Mouse (Mus musculus) intestine, embryonic 14.5 days (tissue): ENCODE results near the gene Wipf1. TPM values are rescaled to one million over a fixed set of nuclear protein-coding genes. Genes with fewer than 3 reads are reported as not detected.

ENCODE experiments used
- ATAC-seq: fragments of 200-750 bp; cut with Nextera tagmentation; replicated peaks from 2 replicates; pipeline ENCODE4 v1.8.0; 2017; ENCODE audit warnings: low read depth, moderate number of reproducible peaks, moderate TSS enrichment, moderate library complexity; ENCODE audit not compliant: low FRiP score, low TSS enrichment
- DNase-seq: peaks from one replicate; pipeline ENCODE4 v3.0.0-alpha.2; 2018; ENCODE audit warnings: low spot score
- H3K27ac ChIP-seq: fragments of 300-500 bp; sonication (generic); 2 replicates; pipeline ENCODE4 v1.5.1; 2014; ENCODE audit warnings: low read depth, mild to moderate bottlenecking, control low read depth
- H3K27me3 ChIP-seq: fragments of 300-500 bp; sonication (generic); replicated peaks from 2 replicates; pipeline ENCODE4 v1.6.1; 2014; ENCODE audit warnings: low read length, control low read depth; ENCODE audit not compliant: control insufficient read depth, insufficient read depth
- H3K36me3 ChIP-seq: fragments of 300-500 bp; sonication (generic); 2 replicates; pipeline ENCODE4 v1.6.1; 2014; ENCODE audit warnings: low read length, control low read depth; ENCODE audit not compliant: control insufficient read depth, insufficient read depth
- H3K4me1 ChIP-seq: fragments of 300-500 bp; sonication (generic); replicated peaks from 2 replicates; pipeline ENCODE4 v1.6.1; 2014; ENCODE audit warnings: low read length, control low read depth, mixed read lengths; ENCODE audit not compliant: control insufficient read depth, insufficient read depth
- H3K4me2 ChIP-seq: fragments of 300-500 bp; sonication (generic); 2 replicates; pipeline ENCODE4 v1.6.1; 2014; ENCODE audit warnings: low read length
- H3K4me3 ChIP-seq: fragments of 300-500 bp; sonication (generic); 2 replicates; pipeline ENCODE4 v1.5.1; 2014; ENCODE audit warnings: low read depth, low read length, control low read depth, mixed read lengths
- H3K9ac ChIP-seq: fragments of 300-500 bp; sonication (generic); 2 replicates; pipeline ENCODE4 v1.6.1; 2014; ENCODE audit warnings: mild to moderate bottlenecking, low read length
- H3K9me3 ChIP-seq: fragments of 300-500 bp; sonication (generic); 2 replicates; pipeline ENCODE4 v1.6.1; 2016; ENCODE audit warnings: low read length, control low read depth; ENCODE audit not compliant: control insufficient read depth
- WGBS: fragments of 180-500 bp; shearing (Covaris S2); extraction: QIAGEN DNeasy Blood & Tissue Kit; methylation state at CpG from one replicate; pipeline ENCODE4 v1.1.7; 2014; 5-methylcytosine and 5-hydroxymethylcytosine counted together
- polyA plus RNA-seq: library from polyadenylated mRNA; unstranded; fragments of >200 nt; fragmentation: Nextera tagmentation; extraction: Ambion mirVana; gene quantifications from 2 replicates; pipeline ENCODE4 v1.2.1, GENCODE M21; 2014

The Wipf1 gene
- polyA plus RNA-seq: 13.6 and 14.4 TPM in 2 replicates

- Histone ChIP-seq H3K4me3 (peak within 1 kb of the TSS; percentile 91), H3K27ac (peak within 1 kb of the TSS; percentile 80), H3K9ac (peak within 1 kb of the TSS; percentile 94), H3K9me3 (no peaks in the 10 kb centered on the region), H3K4me1 (peaks cover 25% of the 10 kb centered on the region), H3K27me3 (no peaks in the 10 kb centered on the region), H3K4me2 (peak within 1 kb of the TSS; percentile 80), H3K36me3 (no peaks in the 10 kb centered on the region)
- DNase-seq: peak; percentile 91
- peak; percentile 87 for ATAC-seq
- 2% methylated on average over 66 of the region's 66 CpGs for WGBS
Measured at GRCm38 (mm10) chr2:73529356-73530330, at the start of gene Wipf1. TSS of gene Wipf1 (minus strand) at chr2:73529734.

GRCm38 (mm10) chr2:73579168-73579567, 49.6 kb upstream of the Wipf1 start:
- no peak overlapping the region for H3K4me2 ChIP-seq
- DNase-seq (no peak), ATAC-seq (no peak)
- H3K9me3 ChIP-seq: no peaks in the 10 kb centered on the region
- H3K36me3 ChIP-seq: no peaks in the 10 kb centered on the region
- H3K27me3 ChIP-seq: no peaks in the 10 kb centered on the region
- no peak overlapping the region for H3K9ac ChIP-seq
- no peak overlapping the region for H3K27ac ChIP-seq
- no peak overlapping the region for H3K4me3 ChIP-seq
- no peaks in the 10 kb centered on the region for H3K4me1 ChIP-seq
- WGBS: 45% methylated on average over 5 of the region's 5 CpGs

- H3K27ac ChIP-seq: no peak overlapping the region
- no peaks in the 10 kb centered on the region for H3K4me1 ChIP-seq
- WGBS: 82% methylated on average over 6 of the region's 6 CpGs
- no peak overlapping the region for H3K4me3 ChIP-seq
- no peaks in the 10 kb centered on the region for H3K27me3 ChIP-seq
- no peak overlapping the region for H3K9ac ChIP-seq
- ATAC-seq: no peak
- no peaks in the 10 kb centered on the region for H3K9me3 ChIP-seq
- DNase-seq: no peak
- H3K36me3 ChIP-seq: no peaks in the 10 kb centered on the region
- no peak overlapping the region for H3K4me2 ChIP-seq
Measured at GRCm38 (mm10) chr2:73574418-73574817, 44.9 kb upstream of the Wipf1 start.

GRCm38 (mm10) chr2:73573556-73573955, 44.0 kb upstream of the Wipf1 start:
- H3K4me2 ChIP-seq: no peak overlapping the region
- no peak for DNase-seq
- WGBS: 91% methylated on average over 4 of the region's 4 CpGs
- no peak overlapping the region for H3K9ac ChIP-seq
- no peaks in the 10 kb centered on the region for H3K9me3 ChIP-seq
- H3K27ac ChIP-seq: no peak overlapping the region
- no peaks in the 10 kb centered on the region for H3K36me3 ChIP-seq
- H3K4me3 ChIP-seq: no peak overlapping the region
- no peaks in the 10 kb centered on the region for H3K4me1 ChIP-seq
- ATAC-seq: no peak
- no peaks in the 10 kb centered on the region for H3K27me3 ChIP-seq

GRCm38 (mm10) chr2:73572539-73573372, 43.2 kb upstream of the Wipf1 start:
- no peaks in the 10 kb centered on the region for H3K27me3 ChIP-seq
- H3K9me3 ChIP-seq: no peaks in the 10 kb centered on the region
- 29% methylated on average over 23 of the region's 23 CpGs for WGBS
- H3K27ac ChIP-seq: no peak overlapping the region
- no peak overlapping the region for H3K9ac ChIP-seq
- 0 out of 2 replicates have a peak overlapping the region, but pooled peaks have one; percentile 7 for H3K4me3 ChIP-seq
- DNase-seq (peak; percentile 83), ATAC-seq (peak; percentile 66)
- no peaks in the 10 kb centered on the region for H3K36me3 ChIP-seq
- peak overlapping the region; percentile 30 for H3K4me2 ChIP-seq
- H3K4me1 ChIP-seq: no peaks in the 10 kb centered on the region

GRCm38 (mm10) chr2:73571901-73572300, 42.4 kb upstream of the Wipf1 start:
- Histone ChIP-seq H3K4me2 (no peak overlapping the region), H3K9ac (no peak overlapping the region), H3K36me3 (no peaks in the 10 kb centered on the region), H3K27ac (no peak overlapping the region), H3K4me3 (no peak overlapping the region), H3K27me3 (no peaks in the 10 kb centered on the region), H3K4me1 (no peaks in the 10 kb centered on the region), H3K9me3 (no peaks in the 10 kb centered on the region)
- ATAC-seq (no peak), DNase-seq (no peak)
- WGBS: 73% methylated on average over 6 of the region's 6 CpGs

- 90% methylated on average over 9 of the region's 9 CpGs for WGBS
- no peak overlapping the region for H3K4me2 ChIP-seq
- no peak for ATAC-seq
- H3K27me3 ChIP-seq: no peaks in the 10 kb centered on the region
- H3K9me3 ChIP-seq: no peaks in the 10 kb centered on the region
- H3K36me3 ChIP-seq: no peaks in the 10 kb centered on the region
- DNase-seq: no peak
- no peak overlapping the region for H3K4me3 ChIP-seq
- no peak overlapping the region for H3K9ac ChIP-seq
- H3K27ac ChIP-seq: no peak overlapping the region
- H3K4me1 ChIP-seq: no peaks in the 10 kb centered on the region
Measured at GRCm38 (mm10) chr2:73571304-73571703, 41.8 kb upstream of the Wipf1 start.

GRCm38 (mm10) chr2:73566989-73567605, 37.6 kb upstream of the Wipf1 start:
- Histone ChIP-seq H3K27me3 (no peaks in the 10 kb centered on the region), H3K9ac (no peak overlapping the region), H3K4me3 (peak overlapping the region; percentile 23), H3K36me3 (no peaks in the 10 kb centered on the region), H3K4me2 (peak overlapping the region; percentile 48), H3K4me1 (no peaks in the 10 kb centered on the region), H3K9me3 (no peaks in the 10 kb centered on the region), H3K27ac (no peak overlapping the region)
- peak; percentile 55; the same call in 1 of the 2 replicates for ATAC-seq
- peak; percentile 65 for DNase-seq
- 21% methylated on average over 8 of the region's 8 CpGs for WGBS
